Mouse (Mus musculus) neural tube, embryonic 13.5 days (tissue): ENCODE results near the gene Cmtm6. TPM values are rescaled to one million over a fixed set of nuclear protein-coding genes. Genes with fewer than 3 reads are reported as not detected.
"Not testable (repeated sequence)": the region's sequence is repeated elsewhere in the genome, so short reads cannot be mapped to it uniquely, and the experiment has no call there.

ENCODE experiments used
- ATAC-seq: fragments of 200-750 bp; cut with Nextera tagmentation; 2 replicates; pipeline ENCODE4 v1.8.0; 2017; ENCODE audit warnings: low read depth, mild to moderate bottlenecking, moderate TSS enrichment, moderate library complexity
- H3K27ac ChIP-seq: fragments of 300-500 bp; sonication (generic); replicated peaks from 2 replicates; pipeline ENCODE4 v1.5.1; 2015; ENCODE audit warnings: moderate library complexity, mild to moderate bottlenecking, inconsistent platforms
- H3K27me3 ChIP-seq: fragments of 300-500 bp; sonication (generic); 2 replicates; pipeline ENCODE4 v1.6.1; 2015; ENCODE audit warnings: mild to moderate bottlenecking, inconsistent platforms
- H3K36me3 ChIP-seq: fragments of 300-500 bp; sonication (generic); 2 replicates; pipeline ENCODE4 v1.6.1; 2015; ENCODE audit warnings: mild to moderate bottlenecking, inconsistent platforms
- H3K4me1 ChIP-seq: fragments of 300-500 bp; sonication (generic); replicated peaks from 2 replicates; pipeline ENCODE4 v1.6.1; 2015; ENCODE audit warnings: inconsistent platforms
- H3K4me2 ChIP-seq: fragments of 300-500 bp; sonication (generic); 2 replicates; pipeline ENCODE4 v1.6.1; 2015; ENCODE audit warnings: inconsistent platforms, mild to moderate bottlenecking, moderate library complexity
- H3K4me3 ChIP-seq: fragments of 300-500 bp; sonication (generic); 2 replicates; pipeline ENCODE4 v1.5.1; 2015; ENCODE audit warnings: mild to moderate bottlenecking, inconsistent platforms
- H3K9ac ChIP-seq: fragments of 300-500 bp; sonication (generic); 2 replicates; pipeline ENCODE4 v1.6.1; 2015; ENCODE audit warnings: moderate library complexity, mild to moderate bottlenecking, inconsistent platforms
- H3K9me3 ChIP-seq: fragments of 300-500 bp; sonication (generic); 2 replicates; pipeline ENCODE4 v1.6.1; 2016; ENCODE audit warnings: inconsistent platforms
- WGBS: fragments of 180-500 bp; shearing (Covaris S2); methylation state at CpG from one replicate; pipeline ENCODE4 v1.1.7; 2015; 5-methylcytosine and 5-hydroxymethylcytosine counted together
- polyA plus RNA-seq: library from polyadenylated mRNA; unstranded; fragments of >200 nt; fragmentation: Nextera tagmentation; extraction: Ambion mirVana; gene quantifications from 2 replicates; pipeline ENCODE4 v1.2.1, GENCODE M21; 2015

Cmtm6 gene
- polyA plus RNA-seq = 20.3 and 22.3 TPM in 2 replicates

DNA sequence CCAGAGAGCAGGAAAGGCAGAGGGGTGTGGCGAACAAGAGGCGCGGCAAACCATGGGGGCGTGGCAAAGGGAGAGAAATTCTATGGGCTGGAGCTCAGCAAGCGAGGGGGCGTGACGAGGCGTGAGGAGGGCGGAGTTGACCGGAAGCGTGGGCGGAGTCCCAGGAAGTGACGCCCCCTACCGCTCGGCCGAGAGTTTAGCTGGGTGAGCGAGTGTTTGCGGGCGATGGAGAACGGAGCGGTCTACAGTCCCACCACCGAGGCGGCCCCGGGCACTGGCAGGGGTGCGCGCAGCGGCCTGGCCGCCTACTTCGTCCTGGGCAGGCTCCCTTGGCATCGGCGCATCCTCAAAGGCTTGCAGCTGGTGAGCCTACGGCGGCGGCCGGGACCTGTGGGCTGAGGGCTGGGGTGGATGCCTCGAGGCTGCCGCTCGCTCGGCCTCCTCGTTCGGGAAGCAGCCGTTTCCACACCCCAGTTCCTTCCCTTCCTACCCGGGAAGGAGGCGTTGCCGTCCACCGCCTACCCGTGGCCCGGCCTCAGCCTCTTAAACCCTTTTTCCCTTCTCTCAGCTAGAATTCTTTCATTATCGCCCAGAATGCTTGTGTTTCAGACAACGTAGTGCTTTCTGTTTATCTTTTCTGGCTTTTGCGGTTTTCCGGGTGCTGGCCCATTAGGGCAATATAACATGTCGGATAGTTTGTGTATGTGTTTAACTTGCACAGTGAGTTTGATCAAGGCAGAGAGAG is at the start of gene Cmtm6:
Gene Cmtm6, plus strand, starts transcription at position 106 of the 745 bp plus-strand sequence.
- H3K4me1 ChIP-seq = peaks cover 23% of the 10 kb centered on the region
- no peaks in the 10 kb centered on the region for H3K9me3 ChIP-seq
- H3K27ac ChIP-seq = peak within 1 kb of the TSS; percentile 90
- ATAC-seq = peak; percentile 93
- H3K4me3 ChIP-seq = peak within 1 kb of the TSS; percentile 86
- H3K9ac ChIP-seq = peak within 1 kb of the TSS; percentile 92
- H3K36me3 ChIP-seq = no peaks in the 10 kb centered on the region
- no peaks in the 10 kb centered on the region for H3K27me3 ChIP-seq
- WGBS = under 1% methylated on average over 53 of the region's 53 CpGs
- peak within 1 kb of the TSS; percentile 73 for H3K4me2 ChIP-seq

- Histone ChIP-seq H3K4me2 (no peak overlapping the region), H3K4me3 (no peak overlapping the region), H3K27ac (no peak overlapping the region), H3K36me3 (no peaks in the 10 kb centered on the region), H3K4me1 (0 out of 2 replicates have a peak, but pooled peaks cover under 1% of the 10 kb centered on the region), H3K9ac (no peak overlapping the region), H3K27me3 (no peaks in the 10 kb centered on the region), H3K9me3 (no peaks in the 10 kb centered on the region)
- ATAC-seq = no peak
- 85% methylated on average over 4 of the region's 4 CpGs for WGBS
Measured at GRCm38 (mm10) chr9:114682193-114682592, 48.7 kb upstream of the Cmtm6 start.

DNA sequence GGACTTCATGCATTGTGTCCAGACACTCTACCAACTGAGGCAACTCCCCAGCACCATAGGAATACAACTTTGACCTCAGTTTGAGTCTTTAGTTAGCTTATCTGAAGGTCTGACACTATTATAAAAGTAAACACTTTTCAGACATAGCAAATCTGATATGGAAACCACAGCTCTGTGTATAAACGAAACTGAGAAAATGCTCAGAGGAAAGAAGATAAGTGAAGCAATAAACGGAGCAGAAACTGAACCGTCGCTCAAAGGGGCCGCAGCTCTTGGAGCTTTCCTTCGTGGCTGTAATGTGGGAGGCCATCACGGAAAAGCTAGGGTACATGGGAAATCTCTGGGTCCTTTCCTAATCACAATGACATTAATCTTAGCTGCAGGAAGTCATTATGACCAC is 44.7 kb upstream of the Cmtm6 start:
- Histone ChIP-seq H3K4me3 (no peak overlapping the region), H3K4me1 (peaks cover 25% of the 10 kb centered on the region), H3K9me3 (no peaks in the 10 kb centered on the region), H3K27me3 (no peaks in the 10 kb centered on the region), H3K36me3 (peaks cover 3% of the 10 kb centered on the region; the same call in 1 of the 2 replicates), H3K4me2 (no peak overlapping the region), H3K27ac (no peak overlapping the region), H3K9ac (no peak overlapping the region)
- 91% methylated on average over 7 of the region's 7 CpGs for WGBS
- ATAC-seq = no peak

DNA sequence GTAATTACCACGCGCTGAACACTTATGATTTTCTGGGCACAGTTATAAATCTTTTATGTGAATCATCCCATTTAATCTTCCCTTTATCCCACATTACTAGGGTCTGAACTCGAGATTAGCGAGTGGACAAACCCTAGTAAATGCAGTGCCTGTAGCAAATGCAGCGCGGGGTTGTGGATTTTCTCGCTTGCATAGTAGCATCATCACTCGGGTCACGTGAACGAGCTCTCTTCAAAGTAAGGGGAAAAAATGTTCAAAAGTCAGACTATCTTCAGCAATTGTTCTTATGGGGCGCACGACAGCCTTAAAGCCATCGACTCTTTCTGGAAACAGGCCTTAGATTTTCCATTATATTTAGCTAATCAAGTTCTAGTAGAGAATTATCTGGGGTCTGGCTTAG is 43.3 kb upstream of the Cmtm6 start:
- WGBS = 76% methylated on average over 13 of the region's 13 CpGs
- no peak for ATAC-seq
- H3K27ac ChIP-seq = peak overlapping the region; percentile 98

DNA sequence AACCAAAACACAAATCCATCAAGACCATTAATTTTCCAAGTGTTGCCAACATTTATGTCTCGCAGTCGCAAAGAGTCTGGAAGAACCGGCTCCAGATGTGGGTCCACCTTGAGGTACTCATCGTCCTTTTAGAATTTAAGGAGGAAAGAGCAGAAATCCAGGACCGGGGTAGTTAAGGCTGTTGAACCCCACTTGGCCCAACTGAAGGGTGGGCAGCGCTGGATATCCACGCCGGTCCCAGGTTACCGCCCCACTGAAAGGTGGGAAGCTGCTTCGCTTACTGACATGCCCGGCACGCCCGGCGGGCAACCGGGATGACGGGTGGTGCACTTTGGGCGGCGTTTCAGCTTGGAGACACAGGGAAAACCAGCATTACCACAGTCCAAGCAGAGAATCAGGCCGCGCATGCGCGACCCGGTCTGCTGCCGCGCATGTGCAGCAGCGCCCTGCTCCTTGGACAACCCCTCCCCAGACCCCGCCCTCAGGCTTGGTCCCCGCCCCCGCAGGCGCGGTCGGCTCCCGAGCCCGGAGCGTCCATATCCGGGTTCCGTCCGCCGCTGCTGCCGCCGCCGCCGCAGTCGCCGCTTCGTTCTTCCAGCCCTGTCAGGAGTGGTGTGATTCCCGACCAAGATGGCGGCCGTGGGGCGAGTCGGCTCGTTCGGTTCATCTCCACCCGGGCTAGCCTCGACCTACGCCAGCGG is 42.5 kb upstream of the Cmtm6 start, which contains the start of gene Dync1li1:
Gene Dync1li1, plus strand, starts transcription at position 539 of the 701 bp plus-strand sequence.
- ATAC-seq = peak; percentile 94
- Histone ChIP-seq H3K9me3 (no peaks in the 10 kb centered on the region), H3K9ac (peak within 1 kb of the TSS; percentile 96), H3K4me2 (peak within 1 kb of the TSS; percentile 76), H3K4me3 (peak within 1 kb of the TSS; percentile 99), H3K4me1 (peaks cover 39% of the 10 kb centered on the region), H3K27me3 (no peaks in the 10 kb centered on the region), H3K27ac (peak within 1 kb of the TSS; percentile 98), H3K36me3 (peaks cover 22% of the 10 kb centered on the region)
- under 1% methylated on average over 54 of the region's 57 CpGs for WGBS

More for the DNA sequence above, 43.3 kb upstream of the Cmtm6 start:
- Histone ChIP-seq H3K4me1 (peaks cover 35% of the 10 kb centered on the region), H3K9me3 (no peaks in the 10 kb centered on the region), H3K27me3 (no peaks in the 10 kb centered on the region), H3K36me3 (peaks cover 16% of the 10 kb centered on the region), H3K4me3 (peak overlapping the region; percentile 99), H3K9ac (peak overlapping the region; percentile 96), H3K4me2 (peak overlapping the region; percentile 76)

DNA sequence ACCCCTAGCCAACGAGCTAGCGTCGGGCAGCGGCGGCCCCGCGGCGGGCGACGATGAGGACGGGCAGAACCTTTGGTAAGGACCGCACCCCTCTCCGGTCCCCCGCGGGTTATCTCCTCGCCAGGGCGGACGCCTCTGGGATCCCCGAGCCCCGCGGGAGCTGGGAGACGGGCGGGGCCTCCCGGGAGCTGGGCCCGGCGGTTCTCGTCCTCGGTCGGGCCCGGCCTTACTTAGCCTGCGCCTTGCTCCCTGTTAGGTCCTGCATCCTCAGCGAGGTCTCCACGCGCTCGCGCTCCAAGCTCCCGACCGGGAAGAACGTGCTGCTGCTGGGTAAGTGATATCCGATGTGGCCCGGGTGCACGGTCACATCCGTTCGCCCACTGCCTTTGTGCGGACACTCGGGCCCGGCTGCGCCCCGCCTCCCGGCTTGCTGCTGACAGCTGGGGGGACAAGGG is 41.9 kb upstream of the Cmtm6 start:
- Histone ChIP-seq H3K27me3 (no peaks in the 10 kb centered on the region), H3K9ac (peak overlapping the region; percentile 96), H3K4me3 (peak overlapping the region; percentile 99), H3K4me2 (peak overlapping the region; percentile 76), H3K9me3 (no peaks in the 10 kb centered on the region), H3K4me1 (peaks cover 39% of the 10 kb centered on the region), H3K36me3 (peaks cover 28% of the 10 kb centered on the region), H3K27ac (peak overlapping the region; percentile 98)
- ATAC-seq = peak; percentile 70
- WGBS = under 1% methylated on average over 50 of the region's 50 CpGs

DNA sequence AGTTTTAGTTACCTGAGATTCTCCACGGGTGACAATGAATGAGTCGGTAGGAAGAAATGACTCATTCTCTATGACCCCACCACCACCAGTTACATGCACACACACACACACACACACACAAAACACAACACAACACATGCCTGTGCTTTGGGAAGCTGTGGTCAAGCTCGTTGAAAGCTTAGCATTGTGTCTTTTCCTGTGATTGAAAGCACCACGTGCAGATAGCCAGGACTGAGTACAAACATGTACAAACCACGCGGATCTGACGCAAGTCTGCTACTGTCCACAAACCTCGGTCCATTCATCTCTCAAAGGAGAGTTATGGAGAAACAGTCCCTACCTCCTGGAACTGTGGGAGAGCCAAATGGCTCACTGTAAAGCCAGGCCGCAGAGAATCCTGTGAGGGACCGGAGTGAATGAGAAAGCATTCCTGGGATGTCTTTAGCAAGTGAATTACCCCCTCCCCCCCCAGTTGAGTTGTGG is 40.8 kb upstream of the Cmtm6 start:
- WGBS = 5% methylated on average over 10 of the region's 10 CpGs
- peaks cover 40% of the 10 kb centered on the region for H3K36me3 ChIP-seq
- peak overlapping the region; percentile 98 for H3K27ac ChIP-seq

GRCm38 (mm10) chr9:114691112-114691511 is 39.8 kb upstream of the Cmtm6 start:
- H3K9me3 ChIP-seq = no peaks in the 10 kb centered on the region
- H3K27ac ChIP-seq = no peak overlapping the region
- H3K4me1 ChIP-seq = peaks cover 39% of the 10 kb centered on the region
- no peaks in the 10 kb centered on the region for H3K27me3 ChIP-seq
- H3K9ac ChIP-seq = no peak overlapping the region
- peak overlapping the region; percentile 76 for H3K4me2 ChIP-seq
- peaks cover 42% of the 10 kb centered on the region for H3K36me3 ChIP-seq
- no peak for ATAC-seq
- no peak overlapping the region for H3K4me3 ChIP-seq

More for the DNA sequence above, 40.8 kb upstream of the Cmtm6 start:
- Histone ChIP-seq H3K27me3 (no peaks in the 10 kb centered on the region), H3K4me2 (peak overlapping the region; percentile 76), H3K9ac (peak overlapping the region; percentile 96), H3K9me3 (no peaks in the 10 kb centered on the region), H3K4me1 (peaks cover 39% of the 10 kb centered on the region), H3K4me3 (peak overlapping the region; percentile 99)
- ATAC-seq = no peak

DNA sequence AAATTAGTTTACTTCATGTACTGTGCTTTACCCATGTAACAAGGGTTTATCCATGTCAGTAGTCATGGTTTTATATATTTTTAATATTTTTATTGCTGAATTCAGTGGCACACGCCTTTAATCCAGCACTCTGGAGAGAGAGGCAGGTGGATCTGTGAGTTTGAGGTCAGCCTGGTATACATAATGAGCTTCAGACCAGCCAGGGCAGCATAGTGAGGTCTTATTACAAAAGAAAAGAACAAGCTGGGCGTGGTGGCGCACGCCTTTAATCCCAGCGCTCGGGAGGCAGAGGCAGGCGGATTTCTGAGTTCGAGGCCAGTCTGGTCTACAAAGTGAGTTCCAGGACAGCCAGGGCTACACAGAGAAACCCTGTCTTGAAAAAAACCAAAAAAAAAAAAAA is 35.3 kb upstream of the Cmtm6 start:
- Histone ChIP-seq H3K4me1 (peaks cover 30% of the 10 kb centered on the region), H3K36me3 (peaks cover 63% of the 10 kb centered on the region)
- not testable (repeated sequence) for H3K9me3 ChIP-seq, H3K9ac ChIP-seq, H3K4me3 ChIP-seq, H3K27ac ChIP-seq, H3K4me2 ChIP-seq, ATAC-seq, H3K27me3 ChIP-seq
- WGBS = 93% methylated on average over 8 of the region's 8 CpGs

DNA sequence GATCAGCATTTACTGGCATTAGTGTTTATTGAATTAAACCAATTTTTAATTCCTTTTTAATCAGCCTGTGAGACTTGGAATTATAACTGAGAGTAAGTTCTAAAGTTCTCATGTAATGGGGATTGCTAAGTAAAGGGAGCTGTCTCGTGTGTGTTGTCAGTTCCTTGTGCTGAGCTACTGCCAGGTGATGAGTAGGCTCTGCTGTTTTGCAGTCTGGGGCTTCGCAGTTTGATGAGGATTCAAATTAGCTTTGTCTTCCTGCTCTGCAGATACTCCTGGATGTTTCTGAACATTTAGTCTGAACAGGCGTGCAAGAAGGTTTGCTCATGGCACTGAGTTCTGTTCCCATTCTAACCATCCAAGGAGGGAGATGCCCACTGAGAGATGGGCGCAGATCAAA is 33.8 kb upstream of the Cmtm6 start:
- ATAC-seq = no peak
- Histone ChIP-seq H3K4me2 (no peak overlapping the region), H3K27ac (no peak overlapping the region), H3K36me3 (peaks cover 58% of the 10 kb centered on the region), H3K27me3 (no peaks in the 10 kb centered on the region), H3K9ac (no peak overlapping the region), H3K9me3 (no peaks in the 10 kb centered on the region), H3K4me3 (no peak overlapping the region), H3K4me1 (0 out of 2 replicates have a peak, but pooled peaks cover 19% of the 10 kb centered on the region)
- WGBS = 94% methylated on average over 4 of the region's 4 CpGs

DNA sequence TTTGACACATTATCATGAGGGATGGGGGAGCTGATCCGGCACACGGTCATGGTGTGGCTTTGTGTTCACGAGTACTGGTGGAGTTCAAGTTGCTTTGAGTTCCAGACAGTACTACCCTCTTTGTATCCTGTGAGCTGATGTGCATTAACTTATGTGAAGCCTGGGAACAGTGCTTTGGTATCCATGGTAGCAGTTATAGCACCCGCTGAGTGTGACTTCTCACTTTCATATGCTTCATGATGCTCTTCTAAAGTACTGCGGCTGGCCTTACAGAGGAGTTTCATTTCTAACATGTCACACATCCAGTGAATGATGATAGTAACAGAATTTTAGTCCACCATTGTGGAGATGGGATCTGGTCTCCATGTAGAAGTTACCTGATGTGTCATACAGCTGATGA is 33.0 kb upstream of the Cmtm6 start:
- 87% methylated on average over 5 of the region's 5 CpGs for WGBS
- Histone ChIP-seq H3K36me3 (peaks cover 49% of the 10 kb centered on the region), H3K4me3 (no peak overlapping the region), H3K4me2 (no peak overlapping the region), H3K27ac (no peak overlapping the region), H3K9me3 (no peaks in the 10 kb centered on the region), H3K27me3 (no peaks in the 10 kb centered on the region), H3K9ac (no peak overlapping the region), H3K4me1 (0 out of 2 replicates have a peak, but pooled peaks cover 11% of the 10 kb centered on the region)
- no peak for ATAC-seq

DNA sequence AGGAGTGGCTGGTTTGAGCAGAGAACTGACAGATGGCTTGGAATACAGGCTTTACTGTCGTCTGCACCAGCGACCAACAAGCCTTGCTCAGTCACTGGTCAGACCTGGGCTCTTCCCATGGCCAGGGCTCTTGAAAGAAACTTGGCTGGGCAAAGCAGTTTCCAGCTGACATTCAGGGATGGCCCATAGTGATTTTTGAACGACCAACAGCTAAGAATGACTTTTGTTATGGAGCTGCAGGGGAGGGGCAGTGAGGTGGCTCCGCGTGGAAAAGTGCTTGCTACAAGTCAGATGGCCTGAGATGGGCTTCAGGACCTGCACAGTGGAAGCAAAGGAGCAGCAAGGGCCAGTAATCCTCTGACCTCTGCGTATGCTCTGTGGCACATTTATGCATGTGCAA is 31.7 kb upstream of the Cmtm6 start:
- Histone ChIP-seq H3K36me3 (peaks cover 40% of the 10 kb centered on the region), H3K27me3 (no peaks in the 10 kb centered on the region), H3K9ac (no peak overlapping the region), H3K27ac (no peak overlapping the region), H3K4me2 (no peak overlapping the region), H3K4me3 (no peak overlapping the region), H3K4me1 (0 out of 2 replicates have a peak, but pooled peaks cover 10% of the 10 kb centered on the region), H3K9me3 (no peaks in the 10 kb centered on the region)
- ATAC-seq = no peak
- WGBS = 64% methylated on average over 6 of the region's 6 CpGs
